Mouse (Mus musculus): ENCODE measurements around the gene Tmem120b.

The Tmem120b gene

DNA sequence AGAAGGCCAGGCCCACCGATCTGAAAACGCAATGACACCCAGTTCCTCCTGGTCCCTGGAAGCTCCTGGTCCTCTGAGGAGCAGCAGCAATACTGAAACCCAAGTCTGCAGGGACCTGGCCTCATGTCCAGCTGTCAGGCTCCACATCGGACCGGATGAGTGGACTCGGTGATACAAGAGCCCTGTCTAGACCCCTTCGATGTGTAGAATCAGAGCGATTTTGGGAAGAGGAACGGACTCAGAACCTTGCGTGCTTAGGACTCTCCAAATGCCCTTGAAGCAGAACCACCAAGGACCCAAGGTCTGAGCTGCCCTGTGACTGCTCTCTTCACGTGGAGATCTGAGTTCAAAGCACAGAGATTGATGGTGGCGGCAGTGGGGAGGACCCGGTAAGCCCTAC, at the start of gene Tmem120b:
TSS of gene Tmem120b (plus strand) at position 301 of the 400 bp plus-strand sequence.
- DNase-seq = no peak

DNA sequence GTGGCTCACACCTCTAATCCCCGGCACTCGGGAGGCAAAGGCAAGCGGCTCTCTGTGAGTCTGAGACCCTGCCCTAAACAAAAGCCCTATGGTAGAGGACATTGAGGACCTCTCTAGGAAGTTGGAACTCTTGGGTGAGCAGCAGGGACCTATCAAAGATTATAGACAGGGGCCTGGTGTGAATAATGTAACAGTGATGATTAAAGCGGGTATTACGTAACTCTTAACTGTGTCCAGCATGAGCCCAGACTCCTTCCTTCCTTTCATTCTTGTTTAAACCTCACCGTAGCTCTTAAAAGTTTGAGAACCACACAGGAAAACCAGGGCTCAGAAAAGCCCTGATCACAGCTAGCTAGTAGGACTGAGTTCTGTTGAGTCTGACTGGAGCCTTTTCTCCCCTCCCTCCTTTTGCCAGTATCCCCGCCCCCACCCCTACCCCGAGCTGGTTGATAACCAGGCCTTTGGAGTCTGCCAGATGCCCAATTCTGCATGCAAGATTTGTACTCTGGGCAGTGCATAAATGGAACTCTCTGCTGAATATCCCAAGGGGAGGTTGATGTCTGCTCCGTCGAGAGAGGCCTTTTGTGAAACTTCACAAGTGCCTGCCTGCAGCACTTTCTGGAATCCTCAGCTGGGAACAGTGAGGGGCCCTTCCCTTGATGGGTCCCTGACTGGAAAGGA, 48.7 kb upstream of the Tmem120b start:
- no peak for DNase-seq

DNA sequence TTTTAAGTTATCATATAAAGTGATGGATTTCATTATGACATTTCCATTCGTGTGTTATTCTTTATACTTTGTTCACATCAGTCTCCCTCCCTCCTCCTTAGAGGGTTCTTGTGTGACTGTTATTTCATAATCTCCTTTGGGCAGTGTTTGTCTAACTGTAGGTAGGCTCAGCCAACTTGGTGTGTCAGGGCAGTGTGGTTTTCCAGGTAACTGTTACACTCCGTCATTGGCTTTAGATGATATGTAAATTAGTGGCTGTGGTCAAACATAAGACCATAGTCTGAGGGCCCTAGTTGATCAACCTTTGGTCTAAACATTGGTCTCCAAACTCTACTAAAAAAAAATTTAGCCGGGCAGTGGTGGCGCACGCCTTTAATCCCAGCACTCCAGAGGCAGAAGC, 47.8 kb upstream of the Tmem120b start:
- no peak for DNase-seq

GRCm38 (mm10) chr5:123021438-123021837, 46.8 kb upstream of the Tmem120b start:
- peak; percentile 25 for DNase-seq

DNA sequence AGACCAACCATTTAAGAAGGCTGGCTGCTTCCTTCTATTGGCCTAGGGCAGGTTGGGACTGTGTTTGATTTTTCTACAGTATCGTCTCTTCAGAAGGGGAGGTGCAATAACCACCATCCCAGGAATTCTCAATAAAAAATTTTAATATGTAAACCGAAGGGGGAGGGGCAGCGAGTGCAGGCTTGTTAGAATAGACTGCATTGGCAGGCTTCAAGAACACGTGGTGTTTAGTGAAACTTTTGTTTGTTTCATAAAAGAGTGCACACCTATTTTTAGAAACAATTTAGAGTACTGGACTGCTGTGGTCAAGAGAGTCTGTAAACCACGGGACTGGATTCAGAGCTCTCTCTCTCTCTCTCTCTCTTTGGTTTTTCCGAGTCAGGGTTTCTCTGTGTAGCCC, 45.2 kb upstream of the Tmem120b start:
- DNase-seq = no peak

- no peak for DNase-seq
Measured at GRCm38 (mm10) chr5:123024312-123024711, 43.9 kb upstream of the Tmem120b start.

DNA sequence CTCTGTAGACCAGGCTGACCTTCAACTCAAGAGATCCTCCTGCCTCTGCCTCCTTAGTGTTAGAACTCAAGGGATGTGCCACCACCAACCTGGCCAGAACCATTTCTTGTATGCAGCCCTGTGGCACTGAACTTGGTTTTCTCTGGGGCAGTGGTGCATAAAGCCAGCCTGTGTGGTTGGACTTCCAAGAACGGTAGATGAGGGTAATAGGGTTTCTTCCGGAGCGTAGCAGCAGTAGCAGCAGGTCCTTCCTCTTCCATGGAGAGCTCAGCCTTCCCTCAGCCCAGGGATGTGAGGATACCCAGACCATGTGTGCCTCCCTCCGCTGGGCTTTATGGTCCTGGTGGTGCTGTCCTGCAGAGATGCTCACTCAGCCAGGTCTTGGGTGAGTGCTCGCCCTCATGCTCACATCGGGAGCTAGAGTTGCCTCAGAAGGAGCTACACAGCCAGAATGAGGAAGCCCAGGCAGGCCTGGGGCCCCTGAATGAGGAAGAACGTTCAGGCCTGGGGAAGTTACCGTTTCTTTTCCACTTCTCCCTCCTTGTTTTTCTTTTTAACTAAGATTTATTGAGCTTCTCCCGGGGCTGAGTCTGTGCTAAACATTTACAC, 43.1 kb upstream of the Tmem120b start:
- DNase-seq = no peak

DNA sequence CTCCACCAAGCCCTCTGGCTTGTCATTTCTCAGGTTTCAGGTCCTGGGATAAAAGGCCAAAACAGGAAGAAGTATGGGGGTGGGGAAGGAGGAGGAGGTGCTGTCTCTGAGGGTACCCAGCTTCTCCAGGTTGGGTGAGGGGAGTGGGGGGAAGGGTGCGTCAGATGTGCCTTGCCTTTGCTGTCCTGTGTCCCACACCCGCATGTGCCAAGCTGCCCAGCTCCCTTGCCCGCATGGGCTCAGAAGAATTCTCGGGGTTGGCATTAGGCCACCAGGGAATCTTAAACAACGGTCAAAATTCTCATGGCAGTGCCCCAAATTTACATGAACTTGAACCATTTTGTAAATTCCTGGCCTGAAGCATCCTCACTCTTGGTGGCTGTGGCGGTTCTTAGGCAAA, 41.8 kb upstream of the Tmem120b start:
- peak; percentile 38 for DNase-seq

GRCm38 (mm10) chr5:123027436-123027835, 40.8 kb upstream of the Tmem120b start:
- DNase-seq = no peak

DNA sequence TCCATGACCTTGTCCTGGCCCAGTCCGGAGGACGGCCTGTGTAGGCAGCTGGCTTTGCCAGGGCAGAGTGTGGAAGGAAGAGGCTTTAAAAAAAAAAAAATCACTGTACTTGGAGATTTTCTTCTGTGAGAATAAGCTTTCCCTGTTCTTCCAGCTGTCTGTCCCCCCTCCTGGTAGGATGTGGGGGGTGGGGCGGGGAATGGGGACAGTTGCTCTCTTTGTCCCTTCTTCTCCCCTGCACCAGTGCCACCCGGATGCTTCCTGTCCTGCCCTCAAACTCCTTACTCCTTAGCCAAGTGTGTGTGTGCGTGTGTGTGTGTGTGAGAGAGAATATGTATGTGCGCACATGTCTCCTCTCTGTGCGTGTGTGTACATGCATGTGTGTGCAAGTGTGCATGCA, 38.5 kb upstream of the Tmem120b start:
- DNase-seq = no peak

GRCm38 (mm10) chr5:123031312-123031711, 36.9 kb upstream of the Tmem120b start:
- no peak for DNase-seq

DNA sequence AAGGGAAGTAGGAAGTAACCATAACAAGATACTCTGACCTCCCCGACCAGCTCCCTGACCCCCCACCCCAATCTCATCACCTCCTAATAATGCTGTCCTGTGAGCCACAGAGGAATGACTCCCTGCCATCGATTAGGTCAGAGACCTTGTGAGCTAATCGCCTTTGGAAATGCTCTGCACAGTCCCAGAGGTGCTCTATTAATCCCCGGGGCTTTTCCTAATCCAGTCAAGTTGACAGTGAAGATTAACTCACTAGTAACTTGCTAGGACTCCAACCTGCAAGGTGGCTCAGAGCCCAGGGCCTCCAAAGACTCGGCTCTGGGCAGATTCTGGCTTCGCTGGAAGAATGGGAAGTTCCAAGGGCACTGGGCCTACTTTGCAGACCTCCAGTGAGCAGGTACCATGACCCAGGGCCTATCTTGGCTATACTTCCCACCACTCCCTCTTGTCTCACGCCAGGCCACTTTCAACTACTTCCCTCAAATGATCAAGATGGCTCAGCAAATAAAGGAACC, 34.5 kb upstream of the Tmem120b start:
- no peak for DNase-seq

DNA sequence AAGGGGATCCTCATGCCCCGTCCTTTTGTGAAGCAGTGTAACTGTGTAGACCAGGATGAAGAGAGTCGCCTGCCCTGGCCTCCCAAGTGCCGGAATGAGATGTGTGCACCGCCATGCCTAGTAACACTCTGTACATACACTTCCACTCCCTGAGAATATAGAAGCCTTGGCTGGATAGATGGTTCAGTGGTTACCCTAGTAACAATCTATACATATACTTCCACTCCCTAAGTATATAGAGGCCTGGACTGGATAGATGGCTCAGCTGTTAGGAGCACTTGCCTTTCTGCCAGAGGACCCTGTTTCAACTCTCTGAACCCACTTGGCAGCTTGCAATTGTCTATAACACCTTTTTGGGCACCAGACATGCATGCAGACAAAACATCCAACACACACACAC, 33.1 kb upstream of the Tmem120b start:
- no peak for DNase-seq

DNA sequence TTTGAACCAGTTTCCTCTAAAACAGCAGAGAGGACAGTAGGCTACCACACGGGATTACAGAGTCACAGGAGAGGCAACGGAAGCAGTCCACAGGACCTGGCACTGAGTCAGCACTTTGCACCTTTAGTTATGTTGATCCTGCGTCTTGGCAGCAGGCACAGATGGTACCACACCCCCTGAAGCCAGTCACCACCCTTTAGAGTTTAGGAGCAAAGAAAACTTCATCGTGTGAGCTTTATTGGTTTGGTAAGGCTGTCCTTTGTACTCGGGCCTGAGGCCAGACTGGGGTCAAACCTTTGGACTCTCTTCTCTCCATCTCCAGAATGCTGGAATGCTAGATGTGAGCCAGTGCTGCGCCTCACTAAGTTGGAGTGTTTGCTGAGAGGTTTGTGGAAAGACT, 32.7 kb upstream of the Tmem120b start:
- DNase-seq = no peak

- DNase-seq = no peak
Measured at GRCm38 (mm10) chr5:123038115-123038514, 30.1 kb upstream of the Tmem120b start.

- peak; percentile 93 for DNase-seq
Measured at GRCm38 (mm10) chr5:123039120-123039752, 29.0 kb upstream of the Tmem120b start.

DNA sequence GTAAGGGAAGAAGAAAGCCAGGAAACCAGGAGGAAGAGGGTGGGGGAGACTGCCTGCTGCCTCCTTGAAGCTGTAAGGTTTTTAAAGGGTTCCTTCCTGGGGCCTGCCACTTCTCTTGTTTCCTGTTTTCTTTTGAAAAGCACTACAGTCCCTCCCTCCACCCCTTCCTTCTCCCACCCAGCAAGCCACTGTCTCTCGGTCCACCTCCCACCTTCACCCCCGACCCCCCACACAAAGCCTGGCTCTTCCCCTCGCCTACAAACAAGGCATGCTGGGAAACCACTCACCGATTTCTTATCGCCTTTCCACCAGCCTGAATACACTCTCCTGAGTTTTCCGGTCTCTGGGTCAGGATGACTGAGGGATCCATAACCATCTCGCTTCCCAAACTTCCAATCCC, 27.4 kb upstream of the Tmem120b start:
- peak; percentile 44 for DNase-seq

DNA sequence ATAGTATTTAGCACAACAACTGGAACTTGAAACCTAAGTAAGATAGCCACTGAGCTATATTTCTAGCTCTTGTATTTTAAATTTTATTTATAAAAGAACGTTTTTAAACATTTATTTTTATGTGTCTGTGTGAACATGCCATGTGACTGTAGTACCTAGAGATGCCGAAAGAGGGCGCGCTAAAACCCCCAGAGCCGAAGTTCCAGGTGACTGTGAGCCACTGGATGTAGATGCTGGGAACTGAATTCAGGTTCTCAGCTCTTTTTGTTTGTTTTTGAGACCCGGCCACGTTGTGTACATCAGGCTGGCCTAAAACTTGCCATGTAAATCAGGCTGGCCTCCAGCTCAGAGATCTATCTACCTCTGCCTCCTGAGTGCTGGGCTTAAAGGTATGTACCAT, 24.4 kb upstream of the Tmem120b start:
- DNase-seq = peak; percentile 59

GRCm38 (mm10) chr5:123045561-123046295, 22.5 kb upstream of the Tmem120b start:
- DNase-seq = peak; percentile 66

GRCm38 (mm10) chr5:123046916-123047315, 21.3 kb upstream of the Tmem120b start, which contains the start of gene Morn3:
Gene Morn3 (minus strand): TSS chr5:123047016.
- DNase-seq = no peak

DNA sequence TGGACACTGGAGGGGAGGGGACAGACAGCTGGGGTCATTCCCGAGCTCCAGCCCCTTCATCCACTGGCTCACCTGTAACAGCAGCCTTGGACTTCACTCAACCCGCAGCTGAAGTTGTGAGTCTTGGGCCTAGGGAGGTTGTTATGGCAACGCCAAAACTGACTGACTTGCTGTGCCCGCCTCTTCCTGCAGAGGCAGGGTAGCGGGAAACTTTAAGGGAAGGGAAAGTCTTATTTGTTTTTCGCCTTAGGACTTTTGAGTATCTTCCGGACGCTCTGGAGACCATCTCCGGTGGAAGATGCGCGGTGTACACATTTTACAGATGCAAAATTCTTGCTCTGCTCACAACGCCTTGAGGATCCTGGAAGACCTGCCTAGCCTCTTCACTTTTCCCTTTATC, 18.9 kb upstream of the Tmem120b start:
- peak; percentile 70 for DNase-seq

- no peak for DNase-seq
Measured at GRCm38 (mm10) chr5:123050918-123051317, 17.3 kb upstream of the Tmem120b start.

GRCm38 (mm10) chr5:123051736-123052135, 16.5 kb upstream of the Tmem120b start:
- DNase-seq = no peak

Measured in thymus, postnatal 14 days (tissue).